Mouse (Mus musculus): Measurements from ENCODE around the gene Dnajc25. TPM values are rescaled to one million over a fixed set of nuclear protein-coding genes. Genes with fewer than 3 reads are reported as not detected.
A peak's percentile ranks its signal among the peaks of the same experiment; 100 is the strongest.

Dnajc25 gene
- polyA plus RNA-seq, 1 experiment from 2014 or later, result 6.5 TPM

GRCm38 (mm10) chr4:58982806-58983205, 12.1 kb upstream of the Dnajc25 start:
- Histone ChIP-seq H3K9me3 (ENCODE audit: control insufficient read depth, low read length) (no peaks in the 10 kb centered on the region), H3K4me1 (replicated peaks; ENCODE audit: control insufficient read depth, insufficient read depth, low read length) (no peaks in the 10 kb centered on the region), H3K36me3 (ENCODE audit: control insufficient read depth, insufficient read depth, low read length) (no peaks in the 10 kb centered on the region), H3K4me2 (replicated peaks; ENCODE audit: low read depth, low read length) (no peak overlapping the region), H3K27ac (ENCODE audit: low read depth, low read length) (no peak overlapping the region), H3K4me3 (ENCODE audit: low read depth, low read length) (no peak overlapping the region), H3K9ac (ENCODE audit: low read depth, low read length) (no peak overlapping the region), H3K27me3 (ENCODE audit: control insufficient read depth, insufficient read depth, low read length) (no peaks in the 10 kb centered on the region)
- WGBS, result 86% methylated on average over 8 of the region's 8 CpGs
- no peak for DNase-seq (ENCODE audit: low spot score)
- no peak for ATAC-seq (ENCODE audit: low FRiP score)

DNA sequence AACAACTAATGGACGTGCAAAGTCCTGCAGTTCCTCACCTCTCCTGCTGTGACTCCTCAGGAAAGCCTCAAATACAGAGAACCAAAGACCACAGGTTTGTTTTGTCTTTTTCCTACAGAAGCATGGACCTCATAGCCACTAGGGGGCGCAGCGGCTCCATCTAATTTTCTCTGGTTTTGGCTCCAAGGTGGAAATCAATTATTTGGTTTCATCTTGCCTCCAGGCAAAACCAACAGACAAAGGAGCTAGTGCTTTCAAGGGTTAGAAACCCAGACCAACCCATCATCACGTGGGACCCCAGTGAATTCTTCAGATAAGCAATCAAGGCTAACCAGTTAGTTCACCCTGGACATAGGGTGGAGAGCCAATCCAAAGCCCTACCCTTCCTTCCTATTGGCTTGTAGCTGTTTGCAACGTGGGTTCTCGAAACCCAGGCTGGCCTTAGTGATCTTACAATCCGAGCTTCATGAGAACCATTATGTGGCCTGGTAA, 9.7 kb upstream of the Dnajc25 start:
- no peak overlapping the region for H3K9ac ChIP-seq (ENCODE audit: low read depth, low read length)
- no peaks in the 10 kb centered on the region for H3K27me3 ChIP-seq (ENCODE audit: control insufficient read depth, insufficient read depth, low read length)
- peak; percentile 39; the same call in 1 of the 2 replicates for ATAC-seq (ENCODE audit: low FRiP score)
- no peaks in the 10 kb centered on the region for H3K4me1 ChIP-seq (replicated peaks; ENCODE audit: control insufficient read depth, insufficient read depth, low read length)
- no peak overlapping the region for H3K27ac ChIP-seq (ENCODE audit: low read depth, low read length)
- 25% methylated on average over 7 of the region's 7 CpGs for WGBS
- DNase-seq (ENCODE audit: low spot score), result peak; percentile 89
- no peak overlapping the region for H3K4me3 ChIP-seq (ENCODE audit: low read depth, low read length)
- H3K36me3 ChIP-seq (ENCODE audit: control insufficient read depth, insufficient read depth, low read length), result no peaks in the 10 kb centered on the region
- H3K9me3 ChIP-seq (ENCODE audit: control insufficient read depth, low read length), result no peaks in the 10 kb centered on the region
- no peak overlapping the region for H3K4me2 ChIP-seq (replicated peaks; ENCODE audit: low read depth, low read length)

GRCm38 (mm10) chr4:58986540-58987190, 8.2 kb upstream of the Dnajc25 start, which contains the start of gene Ptgr1:
TSS of gene Ptgr1 (minus strand) at chr4:58987119.
- peak within 1 kb of the TSS; percentile 66 for H3K9ac ChIP-seq (ENCODE audit: low read depth, low read length)
- no peak within 1 kb of the TSS for H3K27ac ChIP-seq (ENCODE audit: low read depth, low read length)

GRCm38 (mm10) chr4:58989303-58989898, 5.5 kb upstream of the Dnajc25 start:
- Histone ChIP-seq H3K9me3 (ENCODE audit: control insufficient read depth, low read length) (no peaks in the 10 kb centered on the region), H3K4me2 (replicated peaks; ENCODE audit: low read depth, low read length) (no peak overlapping the region), H3K9ac (ENCODE audit: low read depth, low read length) (no peak overlapping the region), H3K27ac (ENCODE audit: low read depth, low read length) (no peak overlapping the region), H3K27me3 (ENCODE audit: control insufficient read depth, insufficient read depth, low read length) (no peaks in the 10 kb centered on the region), H3K4me3 (ENCODE audit: low read depth, low read length) (no peak overlapping the region), H3K4me1 (replicated peaks; ENCODE audit: control insufficient read depth, insufficient read depth, low read length) (no peaks in the 10 kb centered on the region), H3K36me3 (ENCODE audit: control insufficient read depth, insufficient read depth, low read length) (no peaks in the 10 kb centered on the region)
- DNase-seq (ENCODE audit: low spot score) (no peak), ATAC-seq (ENCODE audit: low FRiP score) (no peak)
- WGBS, result 81% methylated on average over 7 of the region's 7 CpGs

More at GRCm38 (mm10) chr4:58986540-58987190, 8.2 kb upstream of the Dnajc25 start, which contains the start of gene Ptgr1:
- Histone ChIP-seq H3K4me1 (replicated peaks; ENCODE audit: control insufficient read depth, insufficient read depth, low read length) (no peaks in the 10 kb centered on the region), H3K4me3 (ENCODE audit: low read depth, low read length) (peak within 1 kb of the TSS; percentile 55), H3K4me2 (replicated peaks; ENCODE audit: low read depth, low read length) (peak within 1 kb of the TSS; percentile 85), H3K27me3 (ENCODE audit: control insufficient read depth, insufficient read depth, low read length) (no peaks in the 10 kb centered on the region), H3K36me3 (ENCODE audit: control insufficient read depth, insufficient read depth, low read length) (no peaks in the 10 kb centered on the region), H3K9me3 (ENCODE audit: control insufficient read depth, low read length) (no peaks in the 10 kb centered on the region)
- peak; percentile 87 for DNase-seq (ENCODE audit: low spot score)
- ATAC-seq (ENCODE audit: low FRiP score), result peak; percentile 67
- WGBS, result 3% methylated on average over 28 of the region's 28 CpGs

DNA sequence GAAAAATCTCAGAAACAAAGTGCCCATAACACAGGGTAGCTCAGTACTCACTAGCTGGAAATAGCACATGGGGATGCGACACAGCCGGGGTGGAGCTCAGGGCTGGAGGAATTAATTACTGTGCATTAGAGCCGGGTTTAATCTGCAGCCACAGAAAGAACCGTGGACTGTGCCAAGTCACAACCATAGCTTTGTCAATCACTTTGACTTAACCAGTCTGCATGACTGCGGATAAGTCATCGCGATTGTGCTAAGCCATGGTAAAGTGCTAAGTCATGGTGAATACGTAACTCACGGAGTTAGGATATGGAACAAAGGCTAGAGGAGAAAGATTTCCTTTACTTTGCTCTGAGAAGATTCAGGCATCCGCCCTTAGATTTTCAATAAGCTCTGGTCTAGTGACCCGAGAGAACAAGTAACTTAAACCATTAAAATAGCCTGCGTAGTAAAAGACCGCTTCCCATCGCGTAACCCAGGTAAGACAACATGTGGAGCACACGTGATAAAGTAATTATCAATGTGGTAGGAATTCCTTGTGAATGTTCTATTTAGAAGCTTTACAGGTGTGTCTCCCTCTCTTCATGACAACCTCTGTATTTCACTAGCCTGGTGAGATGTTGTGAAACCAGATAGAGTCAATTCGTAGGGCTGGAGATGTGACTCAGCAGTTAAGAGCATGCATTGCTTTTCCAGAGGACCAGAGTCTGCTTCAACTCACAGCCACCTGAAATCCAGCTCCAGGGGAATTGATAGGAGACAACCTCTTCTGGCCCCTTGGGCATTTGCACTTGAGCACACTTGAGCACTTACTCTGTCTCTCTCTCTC, 4.0 kb upstream of the Dnajc25 start:
- Histone ChIP-seq H3K4me2 (replicated peaks; ENCODE audit: low read depth, low read length) (no peak overlapping the region), H3K9ac (ENCODE audit: low read depth, low read length) (no peak overlapping the region), H3K36me3 (ENCODE audit: control insufficient read depth, insufficient read depth, low read length) (no peaks in the 10 kb centered on the region), H3K4me3 (ENCODE audit: low read depth, low read length) (no peak overlapping the region), H3K4me1 (replicated peaks; ENCODE audit: control insufficient read depth, insufficient read depth, low read length) (no peaks in the 10 kb centered on the region), H3K9me3 (ENCODE audit: control insufficient read depth, low read length) (no peaks in the 10 kb centered on the region), H3K27ac (ENCODE audit: low read depth, low read length) (no peak overlapping the region), H3K27me3 (ENCODE audit: control insufficient read depth, insufficient read depth, low read length) (no peaks in the 10 kb centered on the region)
- ATAC-seq (ENCODE audit: low FRiP score) (no peak), DNase-seq (ENCODE audit: low spot score) (no peak)
- WGBS, result 89% methylated on average over 17 of the region's 17 CpGs

GRCm38 (mm10) chr4:58992195-58992594, 2.7 kb upstream of the Dnajc25 start:
- ATAC-seq (ENCODE audit: low FRiP score), result no peak
- WGBS, result 91% methylated on average over 5 of the region's 5 CpGs
- Histone ChIP-seq H3K9ac (ENCODE audit: low read depth, low read length) (no peak overlapping the region), H3K4me3 (ENCODE audit: low read depth, low read length) (no peak overlapping the region), H3K9me3 (ENCODE audit: control insufficient read depth, low read length) (no peaks in the 10 kb centered on the region), H3K4me1 (replicated peaks; ENCODE audit: control insufficient read depth, insufficient read depth, low read length) (no peaks in the 10 kb centered on the region), H3K27ac (ENCODE audit: low read depth, low read length) (no peak overlapping the region), H3K4me2 (replicated peaks; ENCODE audit: low read depth, low read length) (no peak overlapping the region), H3K27me3 (ENCODE audit: control insufficient read depth, insufficient read depth, low read length) (no peaks in the 10 kb centered on the region), H3K36me3 (ENCODE audit: control insufficient read depth, insufficient read depth, low read length) (no peaks in the 10 kb centered on the region)
- no peak for DNase-seq (ENCODE audit: low spot score)

- no peak overlapping the region for H3K4me3 ChIP-seq (ENCODE audit: low read depth, low read length)
- H3K27ac ChIP-seq (ENCODE audit: low read depth, low read length), result no peak overlapping the region
- DNase-seq (ENCODE audit: low spot score) (no peak), ATAC-seq (ENCODE audit: low FRiP score) (no peak)
- no peak overlapping the region for H3K4me2 ChIP-seq (replicated peaks; ENCODE audit: low read depth, low read length)
- no peaks in the 10 kb centered on the region for H3K27me3 ChIP-seq (ENCODE audit: control insufficient read depth, insufficient read depth, low read length)
- 74% methylated on average over 8 of the region's 8 CpGs for WGBS
- H3K9me3 ChIP-seq (ENCODE audit: control insufficient read depth, low read length), result no peaks in the 10 kb centered on the region
- no peaks in the 10 kb centered on the region for H3K4me1 ChIP-seq (replicated peaks; ENCODE audit: control insufficient read depth, insufficient read depth, low read length)
- no peak overlapping the region for H3K9ac ChIP-seq (ENCODE audit: low read depth, low read length)
- H3K36me3 ChIP-seq (ENCODE audit: control insufficient read depth, insufficient read depth, low read length), result no peaks in the 10 kb centered on the region
Measured at GRCm38 (mm10) chr4:58995251-58995693, 410 bp downstream of the Dnajc25 start.

DNA sequence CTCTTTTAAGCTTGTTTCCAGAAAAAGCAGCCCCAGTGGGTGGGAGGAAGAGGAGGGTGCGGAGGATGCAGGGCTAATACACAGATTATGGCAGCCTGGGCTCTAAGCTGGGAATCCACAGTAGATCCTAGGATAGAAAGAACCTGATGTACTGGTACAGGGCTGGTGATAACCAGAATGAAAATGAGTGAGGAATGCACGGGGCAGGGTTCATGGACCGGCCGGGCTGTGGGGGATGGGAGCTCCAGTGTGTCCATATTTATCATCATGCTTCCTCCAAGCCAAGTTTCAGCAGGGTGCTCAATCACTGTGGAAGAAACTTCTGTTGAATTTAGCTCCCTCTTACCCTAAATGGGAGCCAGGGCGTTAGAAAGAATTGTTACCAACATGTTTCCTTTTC, 2.2 kb downstream of the Dnajc25 start:
- Histone ChIP-seq H3K27ac (ENCODE audit: low read depth, low read length) (no peak overlapping the region), H3K4me3 (ENCODE audit: low read depth, low read length) (no peak overlapping the region), H3K9ac (ENCODE audit: low read depth, low read length) (no peak overlapping the region), H3K9me3 (ENCODE audit: control insufficient read depth, low read length) (no peaks in the 10 kb centered on the region), H3K4me2 (replicated peaks; ENCODE audit: low read depth, low read length) (no peak overlapping the region), H3K27me3 (ENCODE audit: control insufficient read depth, insufficient read depth, low read length) (no peaks in the 10 kb centered on the region), H3K4me1 (replicated peaks; ENCODE audit: control insufficient read depth, insufficient read depth, low read length) (no peaks in the 10 kb centered on the region), H3K36me3 (ENCODE audit: control insufficient read depth, insufficient read depth, low read length) (no peaks in the 10 kb centered on the region)
- ATAC-seq (ENCODE audit: low FRiP score) (no peak), DNase-seq (ENCODE audit: low spot score) (no peak)
- 72% methylated on average over 5 of the region's 5 CpGs for WGBS

Data from hindbrain, embryonic 11.5 days (tissue).